Mouse (Mus musculus): ENCODE results near the gene Lyg1. TPM values are rescaled to one million over a fixed set of nuclear protein-coding genes. Genes with fewer than 3 reads are reported as not detected.

The Lyg1 gene
- total RNA-seq, 2 experiments from 2014 or later, result not detected

DNA sequence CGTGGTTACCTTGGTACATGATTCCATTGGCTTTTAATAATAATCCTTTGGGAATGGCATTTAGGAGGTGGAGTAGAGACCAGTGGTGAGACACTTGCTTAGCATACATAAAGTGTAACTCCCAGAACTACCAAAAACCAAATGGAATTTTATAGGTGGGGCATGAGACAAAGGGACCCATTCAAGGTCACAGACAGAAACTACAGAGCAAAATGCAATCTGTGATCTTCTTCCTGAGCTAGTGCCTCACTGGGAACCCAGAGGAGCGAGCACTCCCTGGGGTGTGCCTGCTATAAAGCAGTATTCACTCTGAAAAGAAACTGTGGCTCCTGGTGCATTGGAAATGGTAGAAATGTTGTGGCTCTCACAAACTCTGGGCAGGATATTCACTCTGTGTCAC lies 8.7 kb downstream of the Lyg1 start:
- no peak for DNase-seq

DNA sequence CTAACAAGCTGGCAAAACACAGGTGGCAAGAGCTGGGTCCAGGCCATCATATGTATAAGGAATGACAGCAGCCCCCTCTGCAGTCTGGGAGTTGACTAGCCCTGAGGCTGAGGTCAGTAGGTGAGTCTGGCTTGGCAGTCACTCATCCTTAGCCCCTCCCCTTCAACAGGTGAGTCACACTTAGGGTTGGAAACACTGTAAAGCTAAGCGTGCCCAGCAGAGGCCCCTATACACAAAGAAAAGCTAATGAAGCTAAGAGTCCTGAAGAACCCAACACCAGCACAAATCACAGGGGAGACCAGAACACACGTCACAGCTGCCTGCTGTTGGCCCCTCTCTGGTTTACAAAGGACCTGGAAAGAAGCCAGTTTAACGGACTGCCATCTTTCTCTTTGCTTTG lies 25.8 kb downstream of the Lyg1 start:
- peak; percentile 74 to 80 for DNase-seq

DNA sequence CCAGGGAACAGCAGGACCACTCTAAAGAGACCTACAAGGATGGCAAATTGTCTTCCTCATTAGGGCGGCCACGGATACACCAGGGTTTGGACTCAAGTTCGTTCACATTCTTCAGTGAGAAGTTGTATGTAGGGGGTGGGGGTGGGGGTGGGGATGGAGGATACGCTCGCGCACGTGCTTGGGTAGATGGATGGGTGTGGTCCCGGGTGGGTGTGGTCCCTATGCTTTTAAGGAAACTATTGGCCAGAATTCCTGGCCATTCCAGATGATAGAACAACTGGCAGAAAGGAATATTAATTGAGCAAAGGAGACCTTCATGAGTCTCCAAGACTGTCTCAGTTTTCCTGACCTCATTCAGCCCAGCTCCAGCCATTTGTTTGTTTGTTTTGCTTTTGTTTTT lies 31.6 kb downstream of the Lyg1 start:
- no peak for DNase-seq

DNA sequence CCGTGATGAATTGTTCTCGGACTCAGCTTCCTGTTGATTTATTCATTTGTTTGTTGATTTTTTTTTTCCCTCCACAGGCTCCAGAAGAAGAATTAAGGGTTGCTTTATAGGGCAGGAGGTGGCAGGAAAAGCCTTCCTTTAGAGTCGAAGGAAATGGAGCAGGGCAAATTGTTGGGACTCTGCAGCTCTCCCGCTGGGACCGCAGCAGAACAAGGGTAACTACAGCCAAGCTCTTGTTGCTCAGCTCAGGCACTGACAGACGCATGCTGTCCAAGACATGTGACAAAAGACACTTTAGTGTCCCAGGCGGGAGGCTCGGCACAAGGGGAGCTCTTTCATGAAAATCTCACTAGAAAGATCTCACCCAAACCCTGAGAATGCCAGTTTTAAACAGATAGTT lies 35.0 kb downstream of the Lyg1 start:
- no peak for DNase-seq

DNA sequence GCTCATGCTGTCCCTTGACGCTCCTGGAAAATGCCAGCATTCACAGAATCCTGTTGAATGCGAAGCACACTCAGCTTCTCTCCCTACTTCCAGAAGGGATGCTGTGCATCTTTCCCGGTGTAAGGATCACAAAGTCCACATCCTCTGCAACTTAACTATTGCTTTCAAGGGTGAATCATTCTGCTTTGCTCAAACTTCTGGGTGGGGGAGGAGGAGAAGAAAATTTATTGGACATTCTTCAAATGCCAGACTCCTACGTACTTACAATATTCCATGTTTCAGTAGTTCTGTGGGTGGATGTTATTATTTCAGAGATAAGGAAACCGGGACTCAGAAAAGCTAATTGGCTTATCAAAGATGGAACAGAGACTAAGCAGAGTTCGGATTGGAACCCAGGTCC lies 39.5 kb downstream of the Lyg1 start:
- no peak for DNase-seq

DNA sequence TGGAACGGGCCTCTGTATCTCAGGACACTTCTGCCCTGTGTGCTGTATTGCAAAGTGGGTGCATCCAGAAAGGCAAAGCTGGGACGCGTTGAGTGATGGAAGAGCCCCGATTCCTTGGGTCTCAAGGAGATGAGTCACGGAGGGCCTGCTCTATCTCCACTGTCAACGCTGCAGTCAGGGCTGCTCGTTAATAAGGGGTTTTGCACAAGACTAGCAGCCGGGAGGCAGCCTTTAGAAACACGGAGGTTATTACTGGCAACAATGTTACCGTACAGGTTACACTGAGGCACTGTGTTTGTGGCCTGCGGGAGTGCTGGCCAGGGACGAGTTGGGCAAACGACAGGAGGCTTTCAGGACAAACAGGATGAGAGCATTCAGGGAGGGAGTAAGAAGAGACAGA lies 39.9 kb downstream of the Lyg1 start:
- DNase-seq, result no peak

DNA sequence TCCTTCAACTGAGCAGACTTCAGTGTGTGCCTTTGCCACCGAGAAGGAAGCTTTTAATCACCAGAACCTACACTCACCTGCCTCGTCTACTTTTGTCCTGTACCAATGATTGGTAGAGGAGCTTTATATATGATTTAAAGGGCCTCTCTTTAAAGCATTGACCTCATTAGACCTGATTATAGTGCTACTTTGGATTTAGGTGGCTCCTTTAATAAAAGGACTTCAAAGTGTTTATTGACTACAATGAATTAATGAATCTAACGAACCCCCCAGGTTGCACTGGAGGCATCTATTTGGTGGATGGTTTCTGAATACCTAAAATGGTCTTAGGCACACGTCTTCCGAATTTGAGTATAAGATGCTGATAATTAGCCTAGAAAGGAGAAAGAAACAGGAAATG lies 41.2 kb downstream of the Lyg1 start, which contains the start of gene Lyg2:
TSS of gene Lyg2 (minus strand) at position 101 of the 400 bp plus-strand sequence.
- DNase-seq, result no peak

DNA sequence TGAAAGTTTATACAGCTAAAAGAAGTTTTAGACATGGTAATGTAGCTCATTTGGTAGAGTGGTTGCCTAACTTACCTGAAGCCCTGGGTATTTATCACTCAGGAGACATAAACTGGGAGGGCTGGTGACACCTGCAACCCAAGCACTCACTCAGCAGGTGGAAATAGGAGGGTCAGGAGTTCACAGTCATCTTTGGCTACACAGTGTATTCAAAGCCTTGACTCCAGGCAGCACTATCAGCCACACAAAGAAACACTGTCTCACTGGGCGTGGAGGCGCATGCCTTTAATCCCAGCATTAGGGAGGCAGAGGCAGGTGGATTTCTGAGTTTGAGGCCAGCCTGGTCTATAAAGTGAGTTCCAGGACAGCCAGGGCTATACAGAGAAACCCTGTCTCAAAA lies 44.8 kb downstream of the Lyg1 start:
- DNase-seq, result no peak

DNA sequence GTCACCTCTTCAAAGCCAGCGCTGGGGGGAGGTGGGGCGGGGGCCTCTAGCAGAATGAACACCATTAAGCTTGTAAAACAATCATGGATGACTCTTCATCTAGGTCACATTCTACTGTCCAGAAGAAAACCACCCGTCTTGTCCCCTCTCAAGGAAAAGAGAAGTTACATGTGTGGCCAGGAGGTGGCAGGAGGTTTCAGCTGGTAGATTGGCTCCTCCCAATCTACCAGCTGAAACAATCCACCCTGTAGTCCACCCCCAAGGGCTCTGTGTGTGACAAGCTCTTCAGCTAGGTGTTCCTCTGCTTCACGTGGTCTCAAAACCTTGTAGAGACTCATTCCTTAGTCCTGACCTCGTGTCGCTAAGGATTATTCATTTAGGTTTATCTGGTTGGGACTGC lies 54.4 kb downstream of the Lyg1 start:
- DNase-seq, result peak; percentile 20 to 52

DNA sequence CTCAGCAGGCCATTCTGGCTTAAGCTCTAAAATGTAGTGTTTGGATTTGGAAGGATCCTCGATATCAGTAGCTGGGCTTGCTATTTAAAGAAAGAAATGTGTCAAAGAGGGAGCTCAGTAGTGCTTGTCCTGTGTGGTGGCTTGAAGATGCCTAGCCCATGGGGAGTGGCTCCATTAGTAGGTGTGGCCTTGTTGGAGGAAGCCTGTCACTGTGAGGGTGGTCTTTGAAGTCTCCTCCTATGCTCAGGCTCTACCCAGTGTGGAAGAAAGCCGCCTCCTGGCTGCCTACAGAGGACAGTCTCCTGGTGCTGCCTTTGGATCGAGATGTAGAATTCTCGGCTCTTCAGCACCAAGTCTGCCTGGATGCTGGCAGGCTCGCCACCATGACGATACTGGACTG lies 57.3 kb downstream of the Lyg1 start:
- DNase-seq, result no peak

DNA sequence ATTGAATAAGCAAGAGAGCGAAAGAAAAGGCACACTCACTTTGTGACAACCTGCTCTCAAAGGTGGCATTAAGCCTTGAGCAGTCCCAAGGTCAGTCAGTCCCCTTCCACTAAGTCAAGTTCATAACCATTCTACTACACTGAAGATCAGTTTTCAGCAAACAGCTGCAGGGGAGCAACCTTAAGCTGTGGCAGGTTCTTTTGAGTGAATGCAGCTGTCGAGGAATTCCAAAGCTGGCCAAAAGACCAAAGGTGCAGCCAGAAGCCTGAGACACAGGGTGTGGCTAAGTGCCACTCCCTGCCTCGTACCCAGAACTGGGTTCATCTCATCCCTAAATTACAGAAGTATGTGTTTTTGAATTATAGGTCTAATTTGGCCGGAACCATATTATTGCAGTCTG lies 57.7 kb downstream of the Lyg1 start:
- no peak for DNase-seq

Other genes with a start within 250 kb of the Lyg1 start
- gene 2010300C02Rik, start 237.7 kb downstream of the Lyg1 start, total RNA-seq (2021), result 1 to 10 TPM; 2.3 to 2.4 TPM
- 1 to 10 TPM; 5.1 to 5.2 TPM for gene Tsga10, start 91.3 kb downstream of the Lyg1 start, total RNA-seq (2021)
- 10 to 100 TPM; 10.4 to 13.8 TPM for gene Lipt1, start 86.0 kb downstream of the Lyg1 start, total RNA-seq (2021)
- gene Mitd1, start 67.3 kb downstream of the Lyg1 start, total RNA-seq (2021), result 10 to 100 TPM; 11.2 to 12.8 TPM
- 100 to 1,000 TPM; 211 to 224 TPM for gene Mrpl30, start 67.3 kb downstream of the Lyg1 start, total RNA-seq (2021)
- gene Lyg2, start 41.3 kb downstream of the Lyg1 start, total RNA-seq (2021), result not detected
- 10 to 100 TPM; 78.2 to 83.3 TPM for gene Txndc9, start 40.1 kb upstream of the Lyg1 start, total RNA-seq (2021)
- 10 to 100 TPM; 41.6 to 46.9 TPM for gene Eif5b, start 40.3 kb upstream of the Lyg1 start, total RNA-seq (2021)
- 10 to 100 TPM; 22.4 to 23.5 TPM for gene Rev1, start 172.0 kb upstream of the Lyg1 start, total RNA-seq (2021)